Mouse (Mus musculus): Measurements from ENCODE around the gene Cacng7. TPM values are rescaled to one million over a fixed set of nuclear protein-coding genes. Genes with fewer than 3 reads are reported as not detected.

Cacng7 gene
- total and polyA plus RNA-seq, 3 experiments = 0.04 to 0.11 TPM; not detected in 1

GRCm38 (mm10) chr7:3317704-3318103, 15.1 kb upstream of the Cacng7 start:
- DNase-seq (ENCODE audit: low read depth, low spot score) = no peak
- Histone ChIP-seq H3K36me3 (ENCODE audit: control insufficient read depth in 1 of 2, insufficient read depth in 2 of 2, low read length in 2 of 2) (no peaks in the 10 kb centered on the region), H3K9me3 (replicated peaks; ENCODE audit: insufficient read depth, low read length) (no peaks in the 10 kb centered on the region), H3K9ac (ENCODE audit: control insufficient read depth, low read depth, low read length, poor library complexity, severe bottlenecking) (no peak overlapping the region), H3K79me2 (ENCODE audit: control insufficient read depth, insufficient read depth, low read length, poor library complexity) (no peaks in the 10 kb centered on the region), H3K4me1 (ENCODE audit: control insufficient read depth in 1 of 2, insufficient read depth in 2 of 2, low read length in 2 of 2) (no peaks in the 10 kb centered on the region), H3K27ac (ENCODE audit: control insufficient read depth, low read depth, low read length) (no peak overlapping the region), H3K27me3 (ENCODE audit: control insufficient read depth in 1 of 2, insufficient read depth in 2 of 2, low read length in 2 of 2) (peaks cover 0 to 2% of the 10 kb centered on the region in 2 experiments; a peak in 2 of 4 replicates), H3K4me3 (ENCODE audit: control insufficient read depth in 1 of 2, insufficient read depth in 1 of 2, low read depth in 2 of 2, low read length in 2 of 2) (no peak overlapping the region)
- TF ChIP-seq MEF2A (IDR thresholded peaks at IDR 0.05; ENCODE audit: extremely low read depth, insufficient replicate concordance, low read depth, low read length, poor library complexity, severe bottlenecking) (no peak), GABPA (IDR thresholded peaks at IDR 0.05; ENCODE audit: low read depth, low read length) (no peak), MAX (IDR thresholded peaks at IDR 0.05; ENCODE audit: low read length) (no peak), ETS1 (IDR thresholded peaks at IDR 0.05; ENCODE audit: low read depth, low read length) (no peak), RCOR1 (IDR thresholded peaks at IDR 0.05; ENCODE audit: low read depth, low read length) (no peak), POLR2AphosphoS2 (IDR thresholded peaks at IDR 0.05; ENCODE audit: low read length) (no peak), CTCF (IDR thresholded peaks at IDR 0.05 in 2 of 3, conservative IDR thresholded peaks at IDR 0.05 in 1 of 3; ENCODE audit: control insufficient read depth in 1 of 3, insufficient read depth in 1 of 3, low read depth in 2 of 3, low read length in 3 of 3, poor library complexity in 1 of 3, severe bottlenecking in 1 of 3) (no peak), MAZ (IDR thresholded peaks at IDR 0.05; ENCODE audit: low read depth, low read length) (no peak)

DNA sequence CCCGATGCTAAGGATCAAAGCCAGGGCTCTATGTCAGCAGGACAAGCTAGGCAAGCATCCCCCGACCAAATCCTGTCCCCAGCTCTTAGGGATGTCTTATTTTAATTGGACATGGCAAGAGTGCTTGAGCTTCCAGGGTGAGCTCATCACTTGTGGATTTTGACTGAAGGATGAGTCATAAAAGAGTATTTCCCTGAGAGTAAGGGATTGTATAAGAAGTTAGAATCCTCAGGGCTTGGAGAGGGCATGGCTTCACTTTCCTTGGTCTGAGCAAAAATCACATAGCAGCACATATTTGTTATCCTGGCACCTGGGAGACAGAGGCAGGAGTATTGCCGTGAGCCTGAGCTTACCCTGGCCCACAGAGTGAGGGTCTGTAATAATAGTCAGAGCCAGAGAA, 11.9 kb upstream of the Cacng7 start:
- no peak overlapping the region for H3K27ac ChIP-seq (ENCODE audit: control insufficient read depth, low read depth, low read length)
- H3K4me3 ChIP-seq (ENCODE audit: control insufficient read depth in 1 of 2, insufficient read depth in 1 of 2, low read depth in 2 of 2, low read length in 2 of 2) = no peak overlapping the region
- H3K27me3 ChIP-seq (ENCODE audit: control insufficient read depth in 1 of 2, insufficient read depth in 2 of 2, low read length in 2 of 2) = no peaks in the 10 kb centered on the region; a peak in 1 of 4 replicates
- no peaks in the 10 kb centered on the region for H3K9me3 ChIP-seq (replicated peaks; ENCODE audit: insufficient read depth, low read length)
- no peak for TF ChIP-seq RAD21 (IDR thresholded peaks at IDR 0.05; ENCODE audit: low read depth, low read length)
- no peak for TF ChIP-seq CTCF (IDR thresholded peaks at IDR 0.05 in 2 of 3, conservative IDR thresholded peaks at IDR 0.05 in 1 of 3; ENCODE audit: control insufficient read depth in 1 of 3, insufficient read depth in 1 of 3, low read depth in 2 of 3, low read length in 3 of 3, poor library complexity in 1 of 3, severe bottlenecking in 1 of 3)
- TF ChIP-seq HCFC1 (IDR thresholded peaks at IDR 0.05; ENCODE audit: low read depth, low read length) = no peak
- no peak for TF ChIP-seq POLR2A (IDR thresholded peaks at IDR 0.05; ENCODE audit: control insufficient read depth in 1 of 2, insufficient read depth in 1 of 2, low read depth in 1 of 2, low read length in 2 of 2, poor library complexity in 1 of 2)
- TF ChIP-seq KAT2A (conservative IDR thresholded peaks at IDR 0.05; ENCODE audit: low read depth, low read length) = no peak
- TF ChIP-seq CHD2 (IDR thresholded peaks at IDR 0.05; ENCODE audit: low read length) = no peak
- TF ChIP-seq MYC (IDR thresholded peaks at IDR 0.05; ENCODE audit: low read depth, low read length) = no peak
- no peak for TF ChIP-seq MAX (IDR thresholded peaks at IDR 0.05; ENCODE audit: low read length)
- no peak for TF ChIP-seq SIN3A (IDR thresholded peaks at IDR 0.05; ENCODE audit: low read length)
- TF ChIP-seq ZKSCAN1 (IDR thresholded peaks at IDR 0.05; ENCODE audit: low read depth, low read length) = no peak
- TF ChIP-seq NELFE (IDR thresholded peaks at IDR 0.05; ENCODE audit: low read depth, low read length) = no peak
- no peak for TF ChIP-seq MEF2A (IDR thresholded peaks at IDR 0.05; ENCODE audit: extremely low read depth, insufficient replicate concordance, low read depth, low read length, poor library complexity, severe bottlenecking)
- TF ChIP-seq CHD1 (IDR thresholded peaks at IDR 0.05; ENCODE audit: low read depth, low read length) = no peak
- no peak for TF ChIP-seq MAZ (IDR thresholded peaks at IDR 0.05; ENCODE audit: low read depth, low read length)
- no peak for TF ChIP-seq NRF1 (IDR thresholded peaks at IDR 0.05; ENCODE audit: insufficient read depth, low read depth, low read length, poor library complexity, severe bottlenecking)
- no peak for TF ChIP-seq UBTF (IDR thresholded peaks at IDR 0.05; ENCODE audit: borderline replicate concordance, insufficient read depth, low read depth, low read length)
- no peak for TF ChIP-seq POLR2AphosphoS2 (IDR thresholded peaks at IDR 0.05; ENCODE audit: low read length)
- no peak overlapping the region for H3K9ac ChIP-seq (ENCODE audit: control insufficient read depth, low read depth, low read length, poor library complexity, severe bottlenecking)
- DNase-seq (ENCODE audit: low read depth, low spot score) = no peak
- no peaks in the 10 kb centered on the region for H3K79me2 ChIP-seq (ENCODE audit: control insufficient read depth, insufficient read depth, low read length, poor library complexity)
- H3K36me3 ChIP-seq (ENCODE audit: control insufficient read depth in 1 of 2, insufficient read depth in 2 of 2, low read length in 2 of 2) = no peaks in the 10 kb centered on the region
- no peaks in the 10 kb centered on the region for H3K4me1 ChIP-seq (ENCODE audit: control insufficient read depth in 1 of 2, insufficient read depth in 2 of 2, low read length in 2 of 2)

All from MEL (cell line).